Mouse (Mus musculus): Measurements from ENCODE around the gene Ap3d1. TPM values are rescaled to one million over a fixed set of nuclear protein-coding genes. Genes with fewer than 3 reads are reported as not detected.
A peak's percentile ranks its signal among the peaks of the same experiment; 100 is the strongest.

The Ap3d1 gene
- polyA plus RNA-seq, 1 experiment from 2014 or later = 68.4 TPM

- ATAC-seq (ENCODE audit: low FRiP score) = no peak
- WGBS = 83% methylated on average over 6 of the region's 6 CpGs
- H3K4me1 ChIP-seq (ENCODE audit: control insufficient read depth, insufficient read depth, low read length) = no peaks in the 10 kb centered on the region
- H3K36me3 ChIP-seq (ENCODE audit: control insufficient read depth, insufficient read depth, low read length) = peaks cover 15% of the 10 kb centered on the region
- H3K9me3 ChIP-seq (ENCODE audit: control insufficient read depth, low read length) = no peaks in the 10 kb centered on the region
- no peak overlapping the region for H3K9ac ChIP-seq (ENCODE audit: low read length)
- no peak overlapping the region for H3K4me3 ChIP-seq (ENCODE audit: low read depth, low read length)
- DNase-seq (ENCODE audit: low spot score, missing footprints) = no peak
- no peaks in the 10 kb centered on the region for H3K27me3 ChIP-seq (ENCODE audit: control insufficient read depth, insufficient read depth, low read length)
- no peak overlapping the region for H3K4me2 ChIP-seq
- H3K27ac ChIP-seq (ENCODE audit: low read depth, low read length) = no peak overlapping the region
Observed at GRCm38 (mm10) chr10:80776358-80776869, 34.4 kb upstream of the Ap3d1 start.

- Histone ChIP-seq H3K9me3 (ENCODE audit: control insufficient read depth, low read length) (no peaks in the 10 kb centered on the region), H3K27ac (ENCODE audit: low read depth, low read length) (no peak overlapping the region), H3K27me3 (ENCODE audit: control insufficient read depth, insufficient read depth, low read length) (no peaks in the 10 kb centered on the region), H3K4me1 (ENCODE audit: control insufficient read depth, insufficient read depth, low read length) (no peaks in the 10 kb centered on the region), H3K36me3 (ENCODE audit: control insufficient read depth, insufficient read depth, low read length) (peaks cover 13% of the 10 kb centered on the region), H3K4me3 (ENCODE audit: low read depth, low read length) (no peak overlapping the region), H3K4me2 (no peak overlapping the region), H3K9ac (ENCODE audit: low read length) (no peak overlapping the region)
- DNase-seq (ENCODE audit: low spot score, missing footprints) (no peak), ATAC-seq (ENCODE audit: low FRiP score) (no peak)
- 96% methylated on average over 4 of the region's 4 CpGs for WGBS
Observed at GRCm38 (mm10) chr10:80775731-80776130, 33.7 kb upstream of the Ap3d1 start.

DNA sequence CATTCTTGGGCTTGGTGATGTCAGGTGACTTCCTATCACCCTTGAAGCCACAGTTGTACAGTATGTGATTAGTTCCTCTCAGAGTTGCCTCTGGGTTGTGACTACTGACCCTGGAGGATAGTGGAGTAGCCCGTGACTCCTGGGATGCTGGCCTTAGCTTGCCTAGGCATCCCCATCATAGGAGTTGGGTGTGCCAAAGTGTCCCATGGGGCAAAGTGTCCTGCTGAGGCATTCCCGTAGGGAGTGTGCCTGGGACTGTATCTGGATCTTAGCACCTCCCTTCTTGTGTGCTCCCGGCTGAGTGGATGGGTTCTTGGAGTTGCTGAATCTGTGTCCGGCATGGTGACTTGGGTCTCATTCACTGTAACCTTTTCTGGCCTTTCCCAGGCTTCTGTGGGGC is 32.9 kb upstream of the Ap3d1 start:
- WGBS = 92% methylated on average over 4 of the region's 4 CpGs
- H3K4me3 ChIP-seq (ENCODE audit: low read depth, low read length) = no peak overlapping the region

GRCm38 (mm10) chr10:80774549-80774948 is 32.5 kb upstream of the Ap3d1 start:
- H3K9ac ChIP-seq (ENCODE audit: low read length) = no peak overlapping the region
- H3K27ac ChIP-seq (ENCODE audit: low read depth, low read length) = no peak overlapping the region
- no peak overlapping the region for H3K4me2 ChIP-seq
- DNase-seq (ENCODE audit: low spot score, missing footprints) (peak; percentile 97), ATAC-seq (ENCODE audit: low FRiP score) (no peak)
- 78% methylated on average over 2 of the region's 2 CpGs for WGBS
- no peaks in the 10 kb centered on the region for H3K9me3 ChIP-seq (ENCODE audit: control insufficient read depth, low read length)
- no peaks in the 10 kb centered on the region for H3K27me3 ChIP-seq (ENCODE audit: control insufficient read depth, insufficient read depth, low read length)
- H3K4me3 ChIP-seq (ENCODE audit: low read depth, low read length) = no peak overlapping the region
- peaks cover 19% of the 10 kb centered on the region for H3K36me3 ChIP-seq (ENCODE audit: control insufficient read depth, insufficient read depth, low read length)
- H3K4me1 ChIP-seq (ENCODE audit: control insufficient read depth, insufficient read depth, low read length) = no peaks in the 10 kb centered on the region

More for the DNA sequence above, 32.9 kb upstream of the Ap3d1 start:
- DNase-seq (ENCODE audit: low spot score, missing footprints) = no peak
- H3K27me3 ChIP-seq (ENCODE audit: control insufficient read depth, insufficient read depth, low read length) = no peaks in the 10 kb centered on the region
- no peak for ATAC-seq (ENCODE audit: low FRiP score)
- no peaks in the 10 kb centered on the region for H3K4me1 ChIP-seq (ENCODE audit: control insufficient read depth, insufficient read depth, low read length)
- no peak overlapping the region for H3K27ac ChIP-seq (ENCODE audit: low read depth, low read length)
- H3K9me3 ChIP-seq (ENCODE audit: control insufficient read depth, low read length) = no peaks in the 10 kb centered on the region
- peaks cover 17% of the 10 kb centered on the region for H3K36me3 ChIP-seq (ENCODE audit: control insufficient read depth, insufficient read depth, low read length)
- H3K9ac ChIP-seq (ENCODE audit: low read length) = no peak overlapping the region
- no peak overlapping the region for H3K4me2 ChIP-seq

DNA sequence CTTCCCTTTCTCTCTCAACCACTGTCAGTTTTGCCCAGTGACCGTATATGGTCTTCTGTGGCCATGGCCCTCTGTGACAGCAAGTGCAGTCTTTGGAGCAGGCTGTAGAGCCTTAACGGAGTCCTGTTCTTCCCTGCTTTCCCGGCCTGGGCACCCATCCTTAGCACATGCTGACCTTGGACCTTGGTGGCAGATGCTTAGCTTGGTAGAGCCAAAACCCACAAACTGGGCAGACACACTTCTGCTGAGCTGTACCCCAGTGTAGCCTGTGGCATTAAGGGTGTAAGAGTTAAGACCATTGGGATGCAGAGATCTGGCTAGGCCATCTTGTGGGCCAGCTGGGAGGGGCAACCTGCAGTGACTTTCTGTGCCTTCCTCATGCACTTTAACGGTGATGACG is 31.8 kb upstream of the Ap3d1 start:
- no peak overlapping the region for H3K9ac ChIP-seq (ENCODE audit: low read length)
- WGBS = 92% methylated on average over 5 of the region's 5 CpGs
- H3K36me3 ChIP-seq (ENCODE audit: control insufficient read depth, insufficient read depth, low read length) = peaks cover 21% of the 10 kb centered on the region

DNA sequence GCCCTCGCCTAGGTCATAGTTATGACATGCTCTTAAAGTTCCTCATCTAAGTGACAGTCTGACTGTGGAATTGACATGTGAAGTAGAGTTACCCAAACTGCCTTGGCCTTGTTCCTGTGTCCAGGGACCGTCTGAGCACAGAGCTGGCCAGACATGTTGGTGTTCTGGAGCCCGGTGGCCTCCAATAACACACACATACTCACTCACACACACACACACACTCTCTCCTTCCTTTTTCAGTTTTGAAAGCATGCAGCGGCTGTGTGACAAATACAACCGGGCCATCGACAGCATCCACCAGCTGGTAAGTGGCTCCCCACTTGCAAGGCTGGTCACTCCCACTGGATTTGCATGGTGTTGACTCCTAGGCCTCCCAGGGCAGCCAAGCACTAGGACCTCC is 26.3 kb upstream of the Ap3d1 start:
- H3K4me2 ChIP-seq = no peak overlapping the region
- peaks cover 18% of the 10 kb centered on the region; the same call in 1 of the 2 replicates for H3K36me3 ChIP-seq (ENCODE audit: control insufficient read depth, insufficient read depth, low read length)
- no peak overlapping the region for H3K4me3 ChIP-seq (ENCODE audit: low read depth, low read length)
- no peaks in the 10 kb centered on the region for H3K27me3 ChIP-seq (ENCODE audit: control insufficient read depth, insufficient read depth, low read length)
- DNase-seq (ENCODE audit: low spot score, missing footprints) = no peak
- 87% methylated on average over 6 of the region's 6 CpGs for WGBS
- no peak overlapping the region for H3K9ac ChIP-seq (ENCODE audit: low read length)
- H3K27ac ChIP-seq (ENCODE audit: low read depth, low read length) = no peak overlapping the region
- ATAC-seq (ENCODE audit: low FRiP score) = no peak
- no peaks in the 10 kb centered on the region for H3K9me3 ChIP-seq (ENCODE audit: control insufficient read depth, low read length)
- H3K4me1 ChIP-seq (ENCODE audit: control insufficient read depth, insufficient read depth, low read length) = no peaks in the 10 kb centered on the region

More for the DNA sequence above, 31.8 kb upstream of the Ap3d1 start:
- Histone ChIP-seq H3K4me2 (no peak overlapping the region), H3K9me3 (ENCODE audit: control insufficient read depth, low read length) (no peaks in the 10 kb centered on the region), H3K4me3 (ENCODE audit: low read depth, low read length) (no peak overlapping the region), H3K4me1 (ENCODE audit: control insufficient read depth, insufficient read depth, low read length) (no peaks in the 10 kb centered on the region), H3K27ac (ENCODE audit: low read depth, low read length) (no peak overlapping the region), H3K27me3 (ENCODE audit: control insufficient read depth, insufficient read depth, low read length) (no peaks in the 10 kb centered on the region)
- ATAC-seq (ENCODE audit: low FRiP score) (no peak), DNase-seq (ENCODE audit: low spot score, missing footprints) (no peak)

- no peak overlapping the region for H3K4me3 ChIP-seq (ENCODE audit: low read depth, low read length)
- ATAC-seq (ENCODE audit: low FRiP score) (no peak), DNase-seq (ENCODE audit: low spot score, missing footprints) (no peak)
- H3K9me3 ChIP-seq (ENCODE audit: control insufficient read depth, low read length) = no peaks in the 10 kb centered on the region
- H3K27me3 ChIP-seq (ENCODE audit: control insufficient read depth, insufficient read depth, low read length) = no peaks in the 10 kb centered on the region
- no peak overlapping the region for H3K9ac ChIP-seq (ENCODE audit: low read length)
- no peaks in the 10 kb centered on the region for H3K4me1 ChIP-seq (ENCODE audit: control insufficient read depth, insufficient read depth, low read length)
- 81% methylated on average over 10 of the region's 10 CpGs for whole genome bisulfite sequencing
- H3K27ac ChIP-seq (ENCODE audit: low read depth, low read length) = no peak overlapping the region
- H3K36me3 ChIP-seq (ENCODE audit: control insufficient read depth, insufficient read depth, low read length) = peaks cover 16% of the 10 kb centered on the region; the same call in 1 of the 2 replicates
- H3K4me2 ChIP-seq = no peak overlapping the region
Observed at GRCm38 (mm10) chr10:80766161-80766815, 24.2 kb upstream of the Ap3d1 start.

GRCm38 (mm10) chr10:80765746-80766145 is 23.7 kb upstream of the Ap3d1 start:
- ATAC-seq (ENCODE audit: low FRiP score) = no peak
- WGBS = 90% methylated on average over 2 of the region's 2 CpGs
- peaks cover 13% of the 10 kb centered on the region; the same call in 1 of the 2 replicates for H3K36me3 ChIP-seq (ENCODE audit: control insufficient read depth, insufficient read depth, low read length)

GRCm38 (mm10) chr10:80763502-80763901 is 21.4 kb upstream of the Ap3d1 start:
- no peak overlapping the region for H3K4me2 ChIP-seq
- ATAC-seq (ENCODE audit: low FRiP score) = no peak
- H3K36me3 ChIP-seq (ENCODE audit: control insufficient read depth, insufficient read depth, low read length) = 0 out of 2 replicates have a peak, but pooled peaks cover 5% of the 10 kb centered on the region
- H3K27ac ChIP-seq (ENCODE audit: low read depth, low read length) = no peak overlapping the region
- 85% methylated on average over 2 of the region's 2 CpGs for WGBS
- no peaks in the 10 kb centered on the region for H3K4me1 ChIP-seq (ENCODE audit: control insufficient read depth, insufficient read depth, low read length)
- H3K27me3 ChIP-seq (ENCODE audit: control insufficient read depth, insufficient read depth, low read length) = no peaks in the 10 kb centered on the region
- DNase-seq (ENCODE audit: low spot score, missing footprints) = no peak
- H3K9ac ChIP-seq (ENCODE audit: low read length) = no peak overlapping the region
- H3K9me3 ChIP-seq (ENCODE audit: control insufficient read depth, low read length) = no peaks in the 10 kb centered on the region
- H3K4me3 ChIP-seq (ENCODE audit: low read depth, low read length) = no peak overlapping the region

More at GRCm38 (mm10) chr10:80765746-80766145, 23.7 kb upstream of the Ap3d1 start:
- no peaks in the 10 kb centered on the region for H3K4me1 ChIP-seq (ENCODE audit: control insufficient read depth, insufficient read depth, low read length)
- H3K27me3 ChIP-seq (ENCODE audit: control insufficient read depth, insufficient read depth, low read length) = no peaks in the 10 kb centered on the region
- no peak overlapping the region for H3K4me3 ChIP-seq (ENCODE audit: low read depth, low read length)
- no peak overlapping the region for H3K9ac ChIP-seq (ENCODE audit: low read length)
- DNase-seq (ENCODE audit: low spot score, missing footprints) = no peak
- H3K27ac ChIP-seq (ENCODE audit: low read depth, low read length) = no peak overlapping the region
- no peaks in the 10 kb centered on the region for H3K9me3 ChIP-seq (ENCODE audit: control insufficient read depth, low read length)
- H3K4me2 ChIP-seq = no peak overlapping the region

All from midbrain, embryonic 11.5 days (tissue).